In genomic region chr11:88655214-88655566, GRCm38 (mm10) we compare ENCODE assay signal across 16 mouse cellular contexts.
DNase-seq lines count a peak whose midpoint lies in the region; ATAC-seq lines count a peak whose summit lies in the region.
"Had no signal": no experiment of that assay in that cellular context is flagged by ENCODE, and none has a peak within 500 bp of the region (broad histone marks: within the 10 kb centered on the region; RNA-seq: fewer than 3 reads in every experiment).

No protein-coding gene starts in this region.

- no peak overlapping the region for H3K4me3 ChIP-seq in heart, embryonic 10.5 days
- no peak overlapping the region for H3K4me3 ChIP-seq in hindbrain, embryonic 13.5 days
- no peak overlapping the region for H3K4me3 ChIP-seq in hindbrain, embryonic 16.5 days (ENCODE audit: low read length)
- no peak overlapping the region for H3K4me3 ChIP-seq in lung, embryonic 16.5 days (ENCODE audit: low read length)
- no peak overlapping the region for H3K4me3 ChIP-seq in stomach, embryonic 15.5 days (replicated peaks)
- H3K4me3 ChIP-seq: embryonic facial prominence, embryonic 12.5 days; liver, embryonic 15.5 days; neural tube, embryonic 13.5 days had no signal

- H3K4me2 ChIP-seq in hindbrain, embryonic 13.5 days = no peak overlapping the region
- H3K4me2 ChIP-seq in hindbrain, embryonic 16.5 days (ENCODE audit: low read length) = no peak overlapping the region
- no peak overlapping the region for H3K4me2 ChIP-seq in lung, embryonic 16.5 days (ENCODE audit: low read depth, low read length)
- no peak overlapping the region for H3K4me2 ChIP-seq in stomach, embryonic 15.5 days
- H3K4me2 ChIP-seq: embryonic facial prominence, embryonic 12.5 days; liver, embryonic 15.5 days; midbrain, embryonic 11.5 days; neural tube, embryonic 13.5 days had no signal

- no peak for DNase-seq in heart, embryonic 10.5 days (ENCODE audit: low spot score)
- DNase-seq in heart, adult 18-20 months = no peak
- no peak for DNase-seq in lung, postnatal 4 days
- no peak for DNase-seq in cerebellum, adult 8-10 months
- DNase-seq: B cell, adult 2 months; cerebellum, adult 11-12 months; forebrain, postnatal 0 days had no signal

- no peaks in the 10 kb centered on the region for H3K9me3 ChIP-seq in heart, embryonic 10.5 days
- no peaks in the 10 kb centered on the region for H3K9me3 ChIP-seq in hindbrain, embryonic 13.5 days
- H3K9me3 ChIP-seq in hindbrain, embryonic 16.5 days (ENCODE audit: control insufficient read depth, low read length) = no peaks in the 10 kb centered on the region
- H3K9me3 ChIP-seq in lung, embryonic 16.5 days (ENCODE audit: control insufficient read depth, low read length) = no peaks in the 10 kb centered on the region
- no peaks in the 10 kb centered on the region for H3K9me3 ChIP-seq in stomach, embryonic 15.5 days
- H3K9me3 ChIP-seq: embryonic facial prominence, embryonic 12.5 days; liver, embryonic 15.5 days; neural tube, embryonic 13.5 days had no signal

- H3K27me3 ChIP-seq in heart, embryonic 10.5 days (ENCODE audit: insufficient read depth, poor library complexity, severe bottlenecking) = no peaks in the 10 kb centered on the region
- no peaks in the 10 kb centered on the region for H3K27me3 ChIP-seq in hindbrain, embryonic 13.5 days
- no peaks in the 10 kb centered on the region for H3K27me3 ChIP-seq in hindbrain, embryonic 16.5 days (replicated peaks; ENCODE audit: control insufficient read depth, insufficient read depth, low read length)
- no peaks in the 10 kb centered on the region for H3K27me3 ChIP-seq in lung, embryonic 16.5 days (ENCODE audit: control insufficient read depth, insufficient read depth, low read depth, low read length)
- no peaks in the 10 kb centered on the region for H3K27me3 ChIP-seq in stomach, embryonic 15.5 days (replicated peaks)
- H3K27me3 ChIP-seq: embryonic facial prominence, embryonic 12.5 days; liver, embryonic 15.5 days; neural tube, embryonic 13.5 days had no signal

- 0 out of 2 replicates have a peak overlapping the region, but pooled peaks have one; percentile 57 for H3K27ac ChIP-seq in heart, embryonic 10.5 days
- H3K27ac ChIP-seq in hindbrain, embryonic 13.5 days = 0 out of 2 replicates have a peak overlapping the region, but pooled peaks have one; percentile 4
- no peak overlapping the region for H3K27ac ChIP-seq in hindbrain, embryonic 16.5 days (ENCODE audit: low read depth, low read length)
- peak overlapping the region; percentile 82 for H3K27ac ChIP-seq in lung, embryonic 16.5 days (ENCODE audit: low read length)
- 0 out of 2 replicates have a peak overlapping the region, but pooled peaks have one; percentile 11 for H3K27ac ChIP-seq in stomach, embryonic 15.5 days
- H3K27ac ChIP-seq: embryonic facial prominence, embryonic 12.5 days; liver, embryonic 15.5 days; macrophage had no signal

- H3K36me3 ChIP-seq in heart, embryonic 10.5 days = peaks cover 28% of the 10 kb centered on the region
- H3K36me3 ChIP-seq in hindbrain, embryonic 13.5 days = peaks cover 27% of the 10 kb centered on the region
- H3K36me3 ChIP-seq in hindbrain, embryonic 16.5 days (ENCODE audit: control insufficient read depth, insufficient read depth, low read length) = no peaks in the 10 kb centered on the region
- peaks cover 3% of the 10 kb centered on the region; the same call in 1 of the 2 replicates for H3K36me3 ChIP-seq in lung, embryonic 16.5 days (ENCODE audit: control insufficient read depth, insufficient read depth, low read length)
- H3K36me3 ChIP-seq in stomach, embryonic 15.5 days = no peaks in the 10 kb centered on the region
- H3K36me3 ChIP-seq: liver, embryonic 15.5 days had no signal

- peaks cover 72% of the 10 kb centered on the region for H3K4me1 ChIP-seq in heart, embryonic 10.5 days
- peaks cover 62% of the 10 kb centered on the region for H3K4me1 ChIP-seq in hindbrain, embryonic 13.5 days (replicated peaks)
- peaks cover 26% of the 10 kb centered on the region for H3K4me1 ChIP-seq in hindbrain, embryonic 16.5 days (ENCODE audit: control insufficient read depth, insufficient read depth, low read depth, low read length)
- H3K4me1 ChIP-seq in lung, embryonic 16.5 days (replicated peaks; ENCODE audit: control insufficient read depth, insufficient read depth, low read length) = peaks cover 18% of the 10 kb centered on the region
- peaks cover 11% of the 10 kb centered on the region; the same call in 1 of the 2 replicates for H3K4me1 ChIP-seq in stomach, embryonic 15.5 days

- no peak overlapping the region for H3K9ac ChIP-seq in hindbrain, embryonic 13.5 days
- H3K9ac ChIP-seq in hindbrain, embryonic 16.5 days (ENCODE audit: low read depth, low read length) = no peak overlapping the region
- H3K9ac ChIP-seq in lung, embryonic 16.5 days (ENCODE audit: low read length) = no peak overlapping the region
- H3K9ac ChIP-seq in stomach, embryonic 15.5 days = no peak overlapping the region
- H3K9ac ChIP-seq: embryonic facial prominence, embryonic 12.5 days; forebrain, postnatal 0 days; liver, embryonic 15.5 days; neural tube, embryonic 13.5 days had no signal

- ATAC-seq in hindbrain, embryonic 13.5 days (ENCODE audit: low FRiP score) = no peak
- ATAC-seq in hindbrain, embryonic 16.5 days = no peak
- peak; percentile 70 for ATAC-seq in lung, embryonic 16.5 days (ENCODE audit: low read depth)
- peak; percentile 48; the same call in 1 of the 2 replicates for ATAC-seq in stomach, embryonic 15.5 days (ENCODE audit: insufficient read depth, low FRiP score, low read depth)
- ATAC-seq: forebrain, postnatal 0 days had no signal

- 77% methylated on average over 3 of the region's 3 CpGs for WGBS in heart, embryonic 10.5 days
- 93% methylated on average over 3 of the region's 3 CpGs for WGBS in hindbrain, embryonic 13.5 days
- WGBS in hindbrain, embryonic 16.5 days = 88% methylated on average over 3 of the region's 3 CpGs
- WGBS in lung, embryonic 16.5 days = 62% methylated on average over 3 of the region's 3 CpGs
- 69% methylated on average over 3 of the region's 3 CpGs for WGBS in stomach, embryonic 15.5 days

Comparison
In these comparisons a context has a peak if more than half of its experiments do, and no peak if none do; other contexts are left out.
1. ATAC-seq: peak in lung, embryonic 16.5 days (single experiment) and stomach, embryonic 15.5 days (single experiment); none in hindbrain, embryonic 13.5 days (single experiment) and hindbrain, embryonic 16.5 days (single experiment).